Mouse (Mus musculus): ENCODE measurements around the gene Bak1.

The Bak1 gene

DNA sequence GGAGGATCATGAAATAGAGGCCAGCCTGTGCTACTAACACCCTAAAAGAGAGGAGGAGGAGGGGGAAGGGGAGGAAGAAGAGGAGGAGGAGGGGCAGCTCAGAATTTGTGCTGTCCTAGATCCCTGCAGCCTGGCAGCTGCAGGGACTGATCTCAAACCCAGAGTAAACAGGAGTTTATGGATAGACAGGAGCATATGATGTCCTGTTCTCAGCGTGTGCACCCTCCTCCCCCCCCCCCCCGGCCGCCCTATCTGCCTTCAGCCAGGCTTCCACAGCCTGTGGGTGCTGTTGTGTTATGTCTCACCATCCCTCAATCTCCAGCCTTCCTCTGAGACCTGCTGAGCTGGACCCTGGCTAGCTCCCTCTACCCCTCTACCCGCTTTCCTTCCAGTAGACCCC, at the start of gene Bak1:
Bak1 (minus strand) TSS at position 101 of the 400 bp plus-strand sequence.
- no peak for DNase-seq (ENCODE audit: low spot score)

DNA sequence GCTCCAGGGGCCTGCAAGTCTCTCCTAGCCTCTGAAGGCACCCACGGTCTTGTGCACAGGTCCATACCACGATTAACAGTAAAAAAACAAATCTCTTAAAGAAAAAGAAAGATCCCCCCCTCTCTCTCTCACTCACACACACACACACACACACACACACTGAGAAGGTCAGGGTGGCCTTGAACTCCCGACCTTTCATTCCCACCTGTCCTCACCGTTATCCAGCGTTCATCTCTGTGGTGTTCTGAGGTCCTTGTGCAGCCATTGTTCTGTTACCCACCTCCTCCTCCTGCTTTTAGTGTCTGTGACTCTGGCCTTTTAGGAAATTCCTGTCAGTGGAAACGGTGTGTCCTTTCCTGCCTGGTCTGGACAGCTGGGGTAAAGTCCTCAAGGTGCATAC, 49.7 kb upstream of the Bak1 start:
- DNase-seq (ENCODE audit: low spot score) = no peak

DNA sequence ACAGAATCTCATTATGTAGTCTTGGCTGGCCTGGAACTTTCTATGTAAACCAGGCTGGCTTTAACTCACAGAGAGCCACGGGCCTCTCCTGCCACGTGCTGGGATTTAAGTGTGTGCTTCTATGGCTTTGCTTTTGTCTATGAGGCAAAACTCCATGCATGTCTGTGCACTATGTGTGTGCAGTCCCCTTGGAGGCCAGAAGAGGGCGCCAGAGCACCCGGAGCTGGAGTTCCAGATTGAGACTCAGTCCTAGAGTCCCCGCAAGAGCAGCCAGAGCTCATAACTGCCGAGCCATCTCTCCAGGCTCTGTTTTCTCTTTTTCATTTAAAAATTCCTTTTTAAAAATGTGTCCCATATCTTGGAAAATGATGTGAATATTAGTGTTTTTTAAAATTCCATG, 49.1 kb upstream of the Bak1 start:
- DNase-seq (ENCODE audit: low spot score) = no peak

DNA sequence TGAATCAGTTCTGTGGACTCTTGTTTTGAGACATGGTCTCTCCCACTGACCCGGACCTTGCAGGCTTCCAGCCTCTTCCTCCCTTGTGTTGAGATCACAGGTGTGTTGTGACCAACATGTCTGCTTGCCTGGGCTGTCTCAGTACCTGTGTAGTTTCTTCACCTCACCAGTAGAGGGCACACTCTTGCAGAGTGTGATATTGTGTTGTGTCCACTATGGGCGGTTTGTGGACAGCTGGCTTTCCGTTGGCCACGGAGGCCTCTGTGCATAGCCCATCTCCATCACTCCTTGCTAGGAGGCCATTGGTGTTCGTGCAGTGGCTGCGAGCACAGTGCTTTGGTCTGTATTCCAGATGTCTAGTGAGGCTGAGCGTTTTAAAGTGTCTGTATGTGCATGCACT, 48.3 kb upstream of the Bak1 start:
- DNase-seq (ENCODE audit: low spot score) = no peak

DNA sequence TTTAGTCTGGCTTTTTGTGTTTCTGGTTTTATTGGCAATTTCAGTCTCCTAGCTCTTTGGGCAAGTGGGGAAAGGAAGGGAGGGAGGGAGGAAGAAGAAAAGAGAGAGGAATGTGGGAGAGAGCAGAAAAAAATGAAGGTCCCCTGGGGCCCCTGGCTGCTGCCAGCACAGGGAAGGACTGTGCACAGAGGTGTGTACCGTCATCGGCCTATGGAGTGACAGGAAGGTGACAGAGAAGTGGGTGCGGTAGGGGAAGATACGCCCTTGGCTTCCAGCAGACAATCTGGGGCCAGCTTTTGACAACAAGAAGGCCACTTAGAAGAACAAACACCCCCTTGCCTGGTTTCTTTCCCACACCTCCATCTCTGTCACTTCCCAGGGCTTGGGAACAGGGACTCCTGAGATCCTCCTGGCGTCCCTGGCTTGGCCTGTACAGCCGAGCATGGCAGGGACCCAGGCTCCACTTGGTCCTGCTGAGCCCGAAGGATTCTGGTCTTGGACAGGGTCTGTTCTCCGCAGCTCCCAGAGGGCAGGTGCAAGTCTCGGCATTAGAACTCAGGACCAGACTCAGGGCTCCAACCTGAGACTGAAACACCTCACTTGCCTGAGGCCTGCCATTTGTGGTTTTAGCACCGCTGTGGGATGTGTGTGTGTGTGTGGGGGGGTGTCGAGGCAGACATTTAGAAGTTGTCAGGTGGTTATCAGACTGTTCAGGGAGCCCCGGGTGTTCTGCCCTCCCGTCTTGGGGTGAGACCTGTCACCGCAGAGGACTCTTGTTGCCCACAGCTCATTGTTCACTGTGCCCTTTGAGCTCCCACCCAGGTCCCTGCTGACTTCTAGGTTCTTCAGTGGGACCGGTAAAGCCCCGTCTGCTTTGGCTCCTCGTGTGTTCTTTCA, 46.3 kb upstream of the Bak1 start:
- DNase-seq (ENCODE audit: low spot score) = no peak

DNA sequence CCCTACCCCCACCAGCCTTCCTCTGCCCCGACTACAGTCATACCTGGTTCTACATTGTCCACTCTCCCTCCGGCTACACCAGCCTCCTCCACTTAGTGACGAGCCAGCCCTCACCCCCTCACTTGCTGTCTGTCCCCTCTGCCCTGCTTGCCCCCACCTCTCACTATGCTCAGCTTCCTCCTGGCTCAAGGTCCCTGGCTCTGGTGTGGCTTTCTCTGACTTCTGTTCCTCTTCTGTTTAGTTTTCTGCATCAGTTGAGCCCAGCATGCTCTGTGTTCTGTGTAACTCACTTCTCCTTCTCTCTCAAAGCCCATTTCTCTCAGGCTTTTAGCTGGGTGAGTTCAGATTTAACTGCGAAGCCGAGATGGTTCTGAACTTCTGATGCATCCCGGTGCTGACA, 45.4 kb upstream of the Bak1 start:
- no peak for DNase-seq (ENCODE audit: low spot score)

DNA sequence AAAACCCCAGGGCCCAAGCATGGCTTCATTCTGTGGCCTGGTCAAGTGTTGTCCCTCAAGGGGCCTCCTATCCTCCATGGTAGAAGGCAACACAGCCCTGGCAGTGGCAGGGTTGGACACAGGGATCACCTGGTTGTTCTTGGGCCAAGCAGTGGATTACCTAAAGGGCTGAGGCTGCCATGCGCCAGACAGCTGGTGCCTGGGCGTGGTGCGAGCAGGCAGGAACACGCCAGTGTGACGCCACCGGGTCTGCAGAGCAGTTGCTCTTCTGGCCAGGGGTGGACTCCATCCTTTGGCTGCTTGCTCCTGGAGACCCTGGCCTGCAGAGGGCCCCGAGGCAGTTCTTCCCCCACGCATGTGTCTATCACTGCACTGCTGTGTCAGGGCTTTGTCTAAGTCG, 45.0 kb upstream of the Bak1 start:
- DNase-seq (ENCODE audit: low spot score) = no peak

DNA sequence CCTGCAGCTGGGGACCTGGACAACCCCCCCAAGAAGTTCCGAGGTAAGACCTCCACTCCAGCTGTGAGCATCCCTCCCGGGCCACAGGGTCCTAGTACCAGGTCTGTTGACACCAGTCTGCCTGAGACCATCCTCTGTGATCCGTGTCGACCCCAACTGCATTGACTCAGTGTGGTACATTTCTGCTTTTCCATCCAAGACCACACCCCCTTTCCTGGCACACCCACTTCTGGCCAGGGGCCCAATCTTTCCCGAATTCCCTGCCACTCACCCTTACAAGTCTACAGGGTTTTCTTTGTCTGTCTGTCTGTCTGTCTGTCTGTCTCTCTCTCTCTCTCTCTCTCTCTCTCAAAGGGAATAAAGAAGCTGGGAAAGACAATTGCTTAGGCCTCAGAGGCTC, 44.3 kb upstream of the Bak1 start:
- no peak for DNase-seq (ENCODE audit: low spot score)

DNA sequence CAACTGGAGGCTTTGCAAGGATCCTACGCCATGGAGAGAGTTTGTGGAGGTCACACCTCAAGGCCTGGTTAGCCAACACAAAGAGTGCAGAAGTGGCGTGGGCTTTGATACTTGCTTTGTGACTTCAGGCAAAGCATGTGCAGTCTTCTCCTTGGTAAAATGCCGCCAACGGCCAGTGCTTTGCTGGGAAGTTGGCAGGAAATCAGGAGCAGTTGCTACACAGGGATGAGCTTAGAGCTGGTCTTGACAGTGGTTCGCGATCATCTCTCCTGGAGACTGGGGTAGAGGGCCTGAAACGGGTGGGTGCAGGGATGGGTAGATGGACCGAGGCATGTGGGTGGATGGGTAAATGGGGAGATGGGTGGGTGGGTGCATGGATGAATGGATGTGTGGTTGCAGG, 43.6 kb upstream of the Bak1 start:
- DNase-seq (ENCODE audit: low spot score) = no peak

DNA sequence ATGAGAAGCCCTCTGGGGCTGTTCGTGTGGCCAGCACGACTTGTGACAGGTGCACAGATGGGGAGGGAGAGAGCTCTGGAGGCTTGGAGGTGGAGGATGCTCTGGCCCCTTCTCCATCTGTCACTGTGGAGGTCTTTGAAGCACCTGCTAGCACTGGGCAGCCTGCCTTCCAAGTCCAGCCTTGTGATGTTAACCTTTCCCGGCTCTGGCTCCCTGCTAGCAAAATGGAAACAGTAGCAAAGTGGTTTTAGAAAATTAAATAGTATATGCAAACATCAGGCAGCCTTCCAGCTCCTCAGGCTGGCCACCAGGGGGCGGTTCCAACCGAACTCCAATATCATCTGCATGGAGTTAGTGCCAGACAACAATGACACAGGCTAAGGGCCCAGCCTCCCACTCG, 42.8 kb upstream of the Bak1 start:
- DNase-seq (ENCODE audit: low spot score) = no peak

DNA sequence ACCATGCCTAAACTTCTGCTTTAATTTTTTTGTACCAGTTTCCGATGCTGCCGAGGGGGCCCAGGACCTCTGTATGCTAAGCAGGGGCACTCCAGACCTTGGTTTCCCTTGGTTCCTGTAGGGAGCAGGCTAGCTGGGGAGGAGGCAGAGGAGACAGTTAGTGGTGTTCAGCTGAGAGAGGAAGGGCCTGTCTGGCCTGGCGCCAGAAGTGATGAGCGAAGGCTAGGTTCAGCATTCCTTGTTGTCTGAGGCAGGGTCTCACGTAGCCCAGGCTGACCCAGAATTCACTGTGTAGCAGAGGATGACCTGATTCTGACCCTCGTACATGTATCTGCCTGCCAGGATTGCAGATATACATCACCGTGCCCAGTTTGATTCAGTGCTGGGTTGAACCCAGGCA, 42.1 kb upstream of the Bak1 start:
- DNase-seq (ENCODE audit: low spot score) = no peak

DNA sequence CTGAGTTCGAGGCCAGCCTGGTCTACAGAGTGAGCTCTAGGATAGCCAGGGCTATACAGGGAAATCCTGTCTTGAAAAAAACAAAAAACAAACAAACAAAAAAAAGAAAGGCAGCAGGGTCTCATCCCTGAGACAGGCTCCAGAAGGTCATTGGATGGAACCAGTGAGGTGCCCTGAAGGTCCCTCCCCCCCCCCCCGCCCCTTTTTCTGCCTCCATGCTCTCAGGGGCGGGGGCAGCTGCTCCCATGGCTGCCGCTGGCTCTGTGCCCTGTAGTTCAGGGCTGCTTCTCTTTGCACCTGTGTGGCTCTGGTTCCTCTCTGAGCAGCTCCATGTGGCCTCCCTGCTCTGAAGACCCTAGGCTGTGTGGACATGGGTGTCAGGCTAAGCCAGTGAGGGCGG, 40.3 kb upstream of the Bak1 start:
- no peak for DNase-seq (ENCODE audit: low spot score)

DNA sequence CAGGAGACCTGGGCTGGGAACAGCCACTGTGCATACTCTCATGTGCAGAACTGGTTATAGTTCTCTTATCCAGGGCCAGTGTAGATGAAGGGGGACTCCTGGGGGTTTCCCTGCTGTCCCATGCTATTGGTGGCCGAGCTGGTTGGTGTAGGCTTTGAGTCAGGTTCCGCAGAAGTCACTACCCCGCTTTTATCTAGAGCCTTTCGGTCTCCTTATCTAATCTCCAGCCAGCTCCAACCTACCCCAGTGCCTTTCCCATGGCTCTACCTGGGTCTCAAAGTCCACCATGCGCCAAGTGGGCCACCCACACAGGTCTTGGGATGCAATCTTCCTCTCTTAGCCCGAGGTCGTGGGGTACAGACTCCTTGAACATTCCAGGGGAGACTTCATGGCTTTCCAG, 37.3 kb upstream of the Bak1 start:
- DNase-seq (ENCODE audit: low spot score) = no peak

DNA sequence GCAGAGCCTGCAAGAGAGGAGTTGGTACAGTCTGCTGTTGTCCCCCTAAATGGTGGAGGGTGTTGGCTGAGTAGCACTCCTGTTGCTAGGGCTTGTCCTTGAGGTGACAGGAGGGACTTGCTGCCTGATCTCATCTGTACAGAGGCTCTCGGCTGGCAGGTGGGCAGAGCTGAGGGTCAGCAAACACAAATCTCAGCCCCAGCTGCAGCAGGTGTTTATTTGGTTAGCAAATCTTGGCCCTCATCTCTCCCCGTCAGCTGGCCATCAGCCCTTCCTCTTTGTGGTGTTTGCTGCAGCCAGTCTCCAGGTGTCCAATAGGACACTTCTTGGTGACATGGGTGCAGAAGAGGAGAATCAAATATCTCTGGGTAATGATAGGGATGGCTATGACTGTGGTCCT, 35.4 kb upstream of the Bak1 start:
- DNase-seq (ENCODE audit: low spot score) = no peak

DNA sequence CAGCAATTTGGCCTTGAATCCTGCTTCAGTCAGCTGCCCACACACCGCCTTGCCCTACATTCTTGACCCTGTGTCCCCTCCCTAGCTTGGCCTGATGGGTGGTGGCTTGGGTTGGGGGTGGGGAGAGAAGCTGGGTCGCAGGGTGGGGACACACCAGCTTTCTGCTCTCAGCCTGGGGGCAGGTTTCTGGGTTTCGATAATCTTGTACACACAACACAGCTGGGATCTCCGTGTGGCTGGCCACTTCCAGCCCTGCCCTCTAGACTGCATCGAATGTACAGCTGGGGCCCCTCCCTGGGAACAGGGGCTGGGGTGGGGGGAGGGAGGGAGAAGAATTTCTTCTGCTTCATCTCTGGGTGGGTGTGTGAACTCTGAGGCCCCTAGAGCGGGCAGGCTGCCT, 34.9 kb upstream of the Bak1 start:
- no peak for DNase-seq (ENCODE audit: low spot score)

DNA sequence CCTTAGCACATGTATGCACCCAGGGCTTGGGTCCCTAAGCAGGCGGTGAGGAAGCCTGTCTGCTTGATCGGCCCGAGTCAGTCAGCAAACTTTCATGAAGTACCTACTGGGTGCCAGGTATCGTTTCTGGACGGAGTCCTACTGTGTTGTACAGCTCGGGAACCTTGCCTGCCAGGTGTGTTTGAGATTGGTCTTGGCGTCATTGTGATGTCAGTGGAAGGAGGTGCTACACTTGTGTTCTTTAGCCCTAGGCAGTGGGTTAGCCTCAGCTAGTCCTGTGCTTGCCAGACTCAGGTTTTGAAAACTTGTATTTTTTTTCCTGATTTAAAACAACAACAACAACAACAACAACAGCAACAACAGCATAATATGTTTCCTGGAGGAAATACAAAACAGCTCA, 33.9 kb upstream of the Bak1 start:
- DNase-seq (ENCODE audit: low spot score) = no peak

DNA sequence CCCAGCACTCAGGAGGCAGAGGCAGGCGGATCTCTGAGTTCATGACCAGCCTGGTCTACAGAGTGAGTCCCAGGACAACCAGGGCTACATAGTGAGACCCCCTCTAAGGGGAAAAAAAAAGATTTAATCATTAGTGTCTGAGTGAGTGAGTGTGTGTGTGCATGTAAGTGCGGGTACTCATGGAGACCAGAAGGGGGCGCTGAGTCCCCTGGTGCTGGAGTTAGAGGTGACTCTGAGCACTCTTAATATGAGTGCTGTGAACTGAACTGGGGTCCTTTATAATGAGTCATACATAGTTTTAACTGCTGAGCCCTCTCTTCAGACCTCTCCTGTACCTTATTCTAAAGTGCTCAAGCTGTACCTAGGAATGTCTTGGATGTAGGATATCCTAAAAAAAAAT, 32.9 kb upstream of the Bak1 start:
- DNase-seq (ENCODE audit: low spot score) = no peak

DNA sequence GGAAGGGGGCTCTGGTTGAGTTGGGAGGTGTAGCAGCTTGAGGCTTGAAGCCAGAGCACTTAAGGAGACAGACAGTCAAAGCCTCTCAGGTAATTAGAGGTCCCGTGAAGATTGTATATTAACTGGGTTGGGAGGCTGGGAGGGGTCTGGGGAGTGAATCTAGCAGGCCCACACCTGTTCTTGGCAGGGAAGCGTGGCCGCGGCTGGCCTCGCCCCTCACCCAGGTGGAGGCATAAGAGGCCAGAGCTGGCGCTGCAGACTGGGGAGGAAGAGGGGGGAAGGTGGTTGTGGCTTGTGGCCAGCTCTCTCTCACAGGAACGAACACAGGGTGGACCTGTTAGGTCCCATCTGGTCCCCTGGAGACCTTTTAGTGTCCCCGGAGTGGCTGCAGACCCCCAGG, 31.9 kb upstream of the Bak1 start:
- DNase-seq (ENCODE audit: low spot score) = no peak

DNA sequence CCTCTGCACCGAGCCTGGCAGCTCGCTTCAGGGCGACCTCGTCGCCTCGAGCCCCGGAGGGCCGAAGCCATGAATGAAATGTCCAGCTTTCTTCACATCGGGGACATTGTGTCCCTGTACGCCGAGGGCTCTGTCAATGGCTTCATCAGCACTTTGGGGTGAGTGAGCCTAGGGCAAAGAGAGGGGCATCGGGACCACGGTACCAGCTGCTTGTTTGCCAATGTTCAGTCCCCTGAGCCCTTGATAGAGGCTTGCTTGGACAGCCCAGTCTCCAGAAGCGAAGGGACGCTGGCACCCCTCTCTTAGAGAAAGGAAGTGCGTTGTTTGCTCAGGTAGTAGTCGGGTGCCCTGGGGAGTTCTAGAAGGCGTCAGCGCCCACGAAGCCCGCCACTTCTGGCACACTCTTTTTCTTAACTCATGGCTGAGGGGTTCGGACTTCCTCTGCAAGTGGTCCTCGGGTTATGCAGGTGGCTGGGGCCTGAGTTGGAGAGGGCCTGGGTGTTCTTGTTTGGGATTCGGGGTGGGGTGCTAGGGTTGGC, 28.8 kb upstream of the Bak1 start:
- no peak for DNase-seq (ENCODE audit: low spot score)

DNA sequence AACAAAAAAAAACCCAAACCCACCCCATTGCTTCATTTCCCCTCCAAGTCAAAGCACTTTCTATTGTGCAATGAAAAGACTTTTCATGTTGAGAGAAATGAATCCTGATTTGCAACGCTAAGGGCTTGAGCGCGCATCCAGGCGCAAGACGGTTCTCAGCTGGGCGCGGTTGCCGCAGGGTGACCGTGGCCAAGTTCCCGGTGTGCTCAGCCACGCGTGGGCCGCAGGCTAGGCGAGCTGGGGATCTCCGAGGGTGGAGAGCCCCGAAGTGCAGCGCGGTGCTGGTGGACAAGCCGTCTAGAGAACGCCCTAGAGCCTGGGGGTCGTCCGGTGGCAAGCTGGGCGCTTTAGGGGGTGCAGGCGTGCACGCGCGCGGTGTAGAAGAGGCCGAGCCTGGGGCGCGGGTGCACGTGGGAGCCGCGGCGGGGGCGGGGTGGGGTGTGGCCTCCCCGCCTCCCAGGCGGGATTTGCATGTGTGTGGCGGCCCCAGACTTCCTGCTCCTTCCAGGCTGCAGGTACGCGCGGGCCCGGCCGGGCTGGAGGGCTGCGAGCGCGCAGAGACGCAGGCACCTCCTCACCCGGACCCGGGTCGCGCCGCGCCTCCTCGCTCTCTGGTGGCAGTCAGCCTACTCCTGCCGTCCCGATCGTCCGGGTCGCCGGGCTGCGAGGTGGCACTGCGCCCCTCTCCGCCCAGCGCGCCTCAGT, 28.2 kb upstream of the Bak1 start, which contains the start of gene Itpr3:
Itpr3 (plus strand) TSS at position 493 of the 705 bp plus-strand sequence.
- DNase-seq (ENCODE audit: low spot score) = no peak

DNA sequence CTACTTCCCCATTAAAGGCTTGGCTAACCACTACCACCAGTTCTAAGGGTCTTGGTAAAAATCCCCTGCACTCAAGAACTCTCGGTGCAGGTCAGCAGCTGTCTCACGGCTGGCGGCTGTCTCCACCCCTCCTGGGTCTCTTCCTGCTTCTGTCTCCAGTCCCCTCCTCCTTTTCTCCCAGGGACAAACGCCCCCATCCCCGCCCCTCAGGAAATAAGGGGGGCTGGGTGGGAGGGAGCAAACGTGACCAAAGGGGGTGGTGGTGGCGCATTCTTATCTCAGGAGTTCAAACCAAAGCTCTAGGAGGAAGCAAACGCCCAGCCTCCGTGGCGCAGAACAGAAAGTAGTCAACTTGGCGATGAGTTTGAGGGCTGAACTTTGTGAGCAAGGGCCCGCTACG, 27.4 kb upstream of the Bak1 start:
- no peak for DNase-seq (ENCODE audit: low spot score)

DNA sequence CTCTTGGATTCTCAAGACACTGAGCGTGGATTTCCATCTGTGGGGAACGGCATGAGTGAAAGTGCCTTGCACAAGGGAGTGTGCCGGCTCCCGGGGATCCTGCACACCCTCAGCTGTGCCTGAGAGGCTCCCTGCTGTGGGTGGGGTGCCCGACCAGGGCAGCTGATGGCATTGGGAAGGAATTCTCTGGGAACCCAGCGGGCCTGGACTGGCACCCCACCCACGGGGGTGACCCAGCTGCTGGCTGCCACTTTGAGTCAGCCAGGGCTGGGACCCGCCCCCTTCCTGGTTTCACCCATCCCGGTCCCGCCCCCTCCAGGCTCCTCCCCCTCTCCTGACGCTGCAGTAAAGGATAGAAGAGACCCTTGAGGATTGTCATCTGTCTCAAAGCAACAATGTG, 22.7 kb upstream of the Bak1 start:
- no peak for DNase-seq (ENCODE audit: low spot score)

DNA sequence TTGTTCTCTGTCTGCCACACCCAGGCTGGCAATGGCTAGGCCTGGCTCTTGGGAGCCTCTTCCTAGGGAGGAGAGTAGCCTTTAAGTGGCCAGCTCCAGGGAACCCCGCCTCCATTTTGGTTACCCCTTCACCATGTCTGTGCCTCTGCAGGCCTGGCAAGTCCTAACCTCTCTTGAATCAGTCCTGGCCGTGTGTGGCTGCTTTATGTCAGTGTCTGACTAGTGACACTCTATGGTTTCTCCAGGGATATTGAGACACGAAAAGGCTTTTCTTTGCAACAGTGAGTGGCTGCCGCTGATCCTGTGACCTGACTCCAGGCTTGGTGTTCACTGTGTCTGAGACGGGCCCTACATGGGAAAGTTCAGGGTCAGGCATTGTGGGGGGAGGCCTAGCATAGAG, 22.0 kb upstream of the Bak1 start:
- DNase-seq (ENCODE audit: low spot score) = no peak

Measured in left cerebral cortex, adult 11 months (tissue).